Mouse (Mus musculus) adrenal gland, adult 8-10 months (tissue): ENCODE results near the gene 9130213A22Rik. TPM values are rescaled to one million over a fixed set of nuclear protein-coding genes. Genes with fewer than 3 reads are reported as not detected.
A peak's percentile ranks its signal among the peaks of the same experiment; 100 is the strongest.

Experiments
- DNase-seq: peaks from one replicate; pipeline ENCODE4 v3.0.0; 2022
- total RNA-seq, 4 experiments: library from RNA; stranded (reverse); gene quantifications; 2 replicates each; pipeline ENCODE4 v1.2.4; 2022

The 9130213A22Rik gene
- total RNA-seq, 4 experiments from 2014 or later: 0.26 to 0.95 (median 0.84) TPM

DNA sequence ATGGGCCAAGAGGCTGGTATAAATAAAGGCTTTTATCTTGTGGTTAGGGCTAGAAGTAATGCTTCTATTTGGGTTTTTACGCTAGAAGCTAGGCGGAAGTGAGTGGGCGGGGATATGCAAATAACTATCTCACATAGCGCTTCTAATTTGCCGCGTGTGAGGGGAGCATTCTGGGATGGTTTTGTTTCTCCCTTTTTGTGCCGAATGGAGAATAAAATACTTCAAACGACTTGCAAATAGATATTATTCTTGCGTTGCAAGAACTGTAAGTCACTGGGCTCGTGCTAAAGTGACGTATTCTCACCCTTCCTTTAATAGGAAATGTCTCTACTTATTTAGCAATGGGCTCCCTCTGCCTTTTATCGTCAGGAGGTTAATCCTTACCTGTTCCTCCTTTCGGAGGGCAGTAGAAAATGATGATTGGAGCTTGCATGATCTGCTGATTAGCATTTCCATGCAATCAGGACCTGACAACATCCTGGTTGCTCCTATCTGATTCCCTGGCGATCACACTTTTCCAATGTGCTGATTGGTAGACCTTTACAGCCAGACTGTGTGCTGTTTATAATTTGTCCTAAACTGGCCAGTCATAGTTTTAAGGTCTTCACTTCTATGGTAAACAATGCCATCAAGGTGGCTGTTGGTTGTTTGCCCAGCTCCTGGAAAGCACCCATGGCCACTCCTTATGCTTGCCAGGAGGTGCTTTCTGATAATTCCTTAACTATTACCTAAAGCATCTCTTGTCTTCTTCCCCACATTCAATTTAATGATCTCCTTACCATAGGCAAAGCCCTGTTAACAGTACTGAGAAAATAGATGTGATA is 49.1 kb downstream of the 9130213A22Rik start:
- DNase-seq: peak; percentile 79

DNA sequence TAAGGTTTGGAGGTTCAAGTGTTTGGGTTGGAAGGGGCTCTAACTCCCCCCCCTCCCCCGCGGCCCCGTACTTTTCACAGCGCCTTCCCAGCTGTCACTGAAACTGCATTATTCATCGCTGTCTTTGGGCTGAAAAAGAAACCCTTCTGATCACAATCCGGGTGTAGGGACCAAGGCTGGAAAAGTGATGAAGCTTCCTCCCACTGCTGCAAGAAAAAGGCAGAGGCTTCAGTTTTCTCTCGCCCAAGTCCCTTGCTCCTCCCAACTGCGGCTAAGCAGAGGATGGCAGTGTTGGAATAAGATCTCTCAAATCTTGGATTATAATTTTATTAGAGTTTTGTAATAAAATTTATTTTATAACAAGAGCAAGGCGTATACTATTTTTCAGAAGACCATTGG is 49.7 kb downstream of the 9130213A22Rik start:
- DNase-seq: no peak

DNA sequence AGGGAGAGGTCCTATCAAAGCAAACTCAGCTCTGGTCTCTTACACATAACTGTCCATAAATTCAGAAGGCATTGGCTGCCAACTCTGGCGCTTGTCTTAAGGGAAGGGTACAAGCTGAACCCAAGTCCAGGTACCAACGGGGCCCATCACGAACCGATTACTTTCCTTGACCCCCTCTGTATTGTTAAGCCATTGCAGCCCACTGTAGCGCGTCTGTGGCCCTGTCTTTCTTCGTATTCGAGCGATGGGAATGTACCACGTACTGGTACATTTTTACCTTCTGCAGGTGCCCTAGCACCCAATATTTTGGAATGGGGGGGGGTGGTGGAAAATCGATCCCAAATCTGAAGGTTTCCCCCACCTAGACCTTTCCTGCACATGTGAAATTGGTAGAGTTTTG is 50.2 kb downstream of the 9130213A22Rik start:
- no peak for DNase-seq

DNA sequence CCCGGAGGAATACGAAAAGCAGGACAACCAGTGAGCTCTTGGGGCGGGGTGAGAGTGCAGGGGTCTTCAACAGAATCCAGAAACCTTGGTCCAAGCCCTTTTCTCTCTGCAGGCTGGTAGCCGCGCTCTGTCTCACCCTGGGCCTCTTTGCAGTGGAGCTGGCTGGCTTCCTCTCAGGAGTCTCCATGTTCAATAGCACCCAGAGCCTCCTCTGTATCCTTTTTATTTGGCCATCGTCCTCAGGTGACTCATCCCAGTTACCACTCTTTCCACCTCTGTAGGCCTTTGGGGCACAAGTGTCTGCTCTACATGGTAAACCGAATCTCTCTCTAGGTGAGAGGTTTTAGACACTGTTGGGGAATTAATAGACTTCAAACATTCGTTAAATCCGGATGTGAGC is 51.1 kb downstream of the 9130213A22Rik start:
- no peak for DNase-seq

DNA sequence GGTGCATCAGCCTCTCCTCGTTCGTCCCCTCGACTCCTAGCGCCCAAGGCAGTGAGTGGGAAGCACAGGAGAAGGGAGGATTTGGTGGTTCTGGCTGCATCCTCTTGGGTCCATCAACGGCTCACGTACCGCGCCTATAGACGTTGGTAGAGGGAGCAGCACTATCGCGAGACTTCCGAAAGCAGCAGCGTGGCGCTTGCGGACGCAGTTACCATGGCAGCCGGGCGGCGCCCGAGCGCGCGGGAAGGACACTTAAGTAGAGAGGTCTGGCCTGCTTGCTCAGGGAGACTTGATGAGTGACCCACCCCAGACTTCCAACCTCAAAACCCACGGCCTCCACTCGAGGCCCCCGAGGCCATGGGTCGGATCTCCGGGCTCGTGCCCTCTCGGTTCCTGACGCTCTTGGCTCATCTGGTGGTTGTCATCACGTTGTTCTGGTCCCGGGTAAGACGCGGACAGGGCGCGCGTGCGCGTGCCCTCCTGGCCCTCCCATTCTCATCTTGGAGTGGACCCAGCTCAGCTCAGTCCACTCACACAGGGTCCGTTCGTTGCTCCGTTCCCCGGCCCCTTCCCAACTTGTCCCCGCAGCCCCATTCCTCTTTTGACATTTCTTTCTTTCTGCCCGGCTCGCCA is 51.7 kb downstream of the 9130213A22Rik start, which contains the start of gene Tmem107:
TSS of gene Tmem107 (plus strand) at position 217 of the 633 bp plus-strand sequence.
- peak; percentile 91 for DNase-seq

DNA sequence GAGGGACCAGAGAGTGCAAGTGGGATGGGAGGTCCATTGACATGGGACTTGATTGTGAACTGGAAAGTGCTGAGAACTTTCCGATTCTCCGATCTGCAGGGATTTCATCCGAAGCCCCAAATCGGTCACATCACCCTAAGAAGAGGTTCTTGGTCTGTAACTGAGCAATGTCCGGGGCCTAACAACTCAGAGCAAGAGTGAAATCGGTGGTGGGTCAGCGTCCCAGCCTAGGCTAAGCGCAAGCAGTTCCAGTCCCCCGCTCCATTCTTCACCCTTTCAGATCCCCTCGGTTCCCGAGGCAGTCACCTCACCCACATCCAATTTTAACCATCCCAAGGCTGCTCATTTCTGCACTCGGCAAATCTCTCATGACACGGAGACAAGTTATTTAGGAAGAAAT is 52.3 kb downstream of the 9130213A22Rik start:
- no peak for DNase-seq

Other genes with a start within 250 kb of the 9130213A22Rik start
- under 1 TPM in 3 of 4 experiments, not detected in 1; 0.08 to 0.21 (median 0.09) TPM for gene Rnf222, start 234.0 kb downstream of the 9130213A22Rik start, total RNA-seq
- 1,000 to 10,000 TPM; 1,214 to 1,402 (median 1,307) TPM for gene Rpl26, start 221.0 kb downstream of the 9130213A22Rik start, total RNA-seq
- 1 to 10 TPM in 1 of 4 experiments, under 1 TPM in 2, not detected in 1; 0.35 to 1.7 (median 0.78) TPM for gene Odf4, start 195.5 kb downstream of the 9130213A22Rik start, total RNA-seq
- gene Arhgef15, start 165.1 kb downstream of the 9130213A22Rik start, total RNA-seq: 10 to 100 TPM; 15.5 to 32.7 (median 24.5) TPM
- 10 to 100 TPM; 14.7 to 35.0 (median 28.1) TPM for gene Slc25a35, start 154.5 kb downstream of the 9130213A22Rik start, total RNA-seq
- gene Rangrf, start 147.4 kb downstream of the 9130213A22Rik start, total RNA-seq: 10 to 100 TPM; 21.0 to 27.9 (median 23.6) TPM
- 10 to 100 TPM; 33.9 to 48.4 (median 40.5) TPM for gene Pfas, start 114.1 kb downstream of the 9130213A22Rik start, total RNA-seq
- 10 to 100 TPM; 30.7 to 46.1 (median 39.2) TPM for gene Ctc1, start 106.7 kb downstream of the 9130213A22Rik start, total RNA-seq
- gene Aurkb, start 76.9 kb downstream of the 9130213A22Rik start, total RNA-seq: 1 to 10 TPM; 1.7 to 2.9 (median 2.3) TPM
- gene Borcs6, start 62.9 kb downstream of the 9130213A22Rik start, total RNA-seq: 10 to 100 TPM; 29.8 to 33.9 (median 31.5) TPM
- gene Tmem107, start 51.8 kb downstream of the 9130213A22Rik start, total RNA-seq: 10 to 100 TPM; 13.1 to 28.3 (median 19.4) TPM
- 100 to 1,000 TPM; 118 to 221 (median 178) TPM for gene Vamp2, start 34.1 kb downstream of the 9130213A22Rik start, total RNA-seq
- gene Per1, start 27.4 kb downstream of the 9130213A22Rik start, total RNA-seq: 100 to 1,000 TPM in 1 of 4 experiments, 10 to 100 TPM in 3; 30.0 to 119 (median 51.6) TPM
- gene Hes7, start 2.2 kb downstream of the 9130213A22Rik start, total RNA-seq: under 1 TPM in 2 of 4 experiments, not detected in 2; 0.18 to 0.22 TPM
- 1 to 10 TPM in 3 of 4 experiments, under 1 TPM in 1; 0.87 to 2.2 (median 1.7) TPM for gene Aloxe3, start 3.3 kb upstream of the 9130213A22Rik start, total RNA-seq
- gene Alox12b, start 34.4 kb upstream of the 9130213A22Rik start, total RNA-seq: not detected
- gene Alox8, start 75.3 kb upstream of the 9130213A22Rik start, total RNA-seq: not detected
- not detected for gene Gucy2e, start 114.4 kb upstream of the 9130213A22Rik start, total RNA-seq
- gene Cntrob, start 201.2 kb upstream of the 9130213A22Rik start, total RNA-seq: 10 to 100 TPM in 2 of 4 experiments, 1 to 10 TPM in 2; 6.4 to 14.8 (median 10.0) TPM
- 10 to 100 TPM; 63.4 to 70.8 (median 67.0) TPM for gene Trappc1, start 201.4 kb upstream of the 9130213A22Rik start, total RNA-seq
- 10 to 100 TPM in 3 of 4 experiments, 1 to 10 TPM in 1; 7.3 to 22.1 (median 16.2) TPM for gene Kcnab3, start 203.7 kb upstream of the 9130213A22Rik start, total RNA-seq
- 10 to 100 TPM in 1 of 4 experiments, 1 to 10 TPM in 3; 5.0 to 10.2 (median 6.7) TPM for gene Rnf227, start 217.9 kb upstream of the 9130213A22Rik start, total RNA-seq
- gene Chd3, start 246.8 kb upstream of the 9130213A22Rik start, total RNA-seq: 100 to 1,000 TPM in 2 of 4 experiments, 10 to 100 TPM in 2; 89.8 to 169 (median 115) TPM